Mouse (Mus musculus): ENCODE measurements around the gene Tmem39b.

Tmem39b gene

GRCm38 (mm10) chr4:129683901-129684493 lies 12.6 kb downstream of the Tmem39b start:
- DNase-seq: peak; percentile 76

GRCm38 (mm10) chr4:129681837-129682236 lies 14.8 kb downstream of the Tmem39b start:
- DNase-seq: no peak

- DNase-seq: no peak
These were observed 23.7 kb downstream of the Tmem39b start for GRCm38 (mm10) chr4:129672878-129673449.

- peak; percentile 93 for DNase-seq
These were observed 24.4 kb downstream of the Tmem39b start, which contains the start of gene Kpna6 for GRCm38 (mm10) chr4:129672083-129672877. Gene Kpna6 (minus strand): TSS chr4:129672767.

GRCm38 (mm10) chr4:129671491-129672082 lies 25.1 kb downstream of the Tmem39b start:
- DNase-seq: peak; percentile 73

GRCm38 (mm10) chr4:129662255-129662813 lies 34.3 kb downstream of the Tmem39b start:
- DNase-seq: no peak

- no peak for DNase-seq
These were observed 35.1 kb downstream of the Tmem39b start for GRCm38 (mm10) chr4:129661584-129661983.

- DNase-seq: no peak
These were observed 41.9 kb downstream of the Tmem39b start for GRCm38 (mm10) chr4:129654770-129655169.

- no peak for DNase-seq
These were observed 46.3 kb downstream of the Tmem39b start for GRCm38 (mm10) chr4:129650359-129650758.

GRCm38 (mm10) chr4:129648656-129649055 lies 48.0 kb downstream of the Tmem39b start:
- no peak for DNase-seq

GRCm38 (mm10) chr4:129645204-129645603 lies 51.4 kb downstream of the Tmem39b start:
- DNase-seq: no peak

GRCm38 (mm10) chr4:129641756-129642155 lies 54.9 kb downstream of the Tmem39b start:
- DNase-seq: peak; percentile 36

- DNase-seq: peak; percentile 98
These were observed 55.8 kb downstream of the Tmem39b start, which contains the start of gene Txlna for GRCm38 (mm10) chr4:129640638-129641467. Gene Txlna (minus strand): TSS chr4:129641065.

GRCm38 (mm10) chr4:129640101-129640637 lies 56.5 kb downstream of the Tmem39b start:
- DNase-seq: peak; percentile 59

- DNase-seq: no peak
These were observed 57.4 kb downstream of the Tmem39b start for GRCm38 (mm10) chr4:129639221-129639620.

- no peak for DNase-seq
These were observed 62.8 kb downstream of the Tmem39b start for GRCm38 (mm10) chr4:129633852-129634251.

GRCm38 (mm10) chr4:129631867-129632266 lies 64.8 kb downstream of the Tmem39b start:
- DNase-seq: no peak

- peak; percentile 63 for DNase-seq
These were observed 65.7 kb downstream of the Tmem39b start for GRCm38 (mm10) chr4:129630944-129631343.
